Comparison of ENCODE assay signal across 35 mouse cellular contexts in the genomic region with DNA sequence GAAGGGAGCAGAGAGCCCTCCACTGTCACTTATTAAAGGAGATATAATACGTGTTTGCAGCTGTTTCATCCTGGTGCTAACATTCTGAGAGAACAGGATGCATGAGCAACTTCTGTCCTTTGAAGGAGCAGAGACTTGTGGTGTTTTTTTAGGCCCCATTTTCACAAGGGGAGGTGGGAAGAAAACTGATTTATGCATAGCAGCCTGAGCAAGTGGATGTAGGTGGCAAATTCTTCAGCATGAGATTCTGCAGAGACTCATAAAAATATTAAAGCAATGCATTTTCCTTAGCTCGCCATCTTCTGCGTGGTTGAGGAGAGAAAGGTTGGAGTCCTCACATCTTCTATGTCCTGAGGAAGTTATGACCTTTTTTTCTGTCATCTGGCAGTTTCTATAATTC.
DNase-seq lines count a peak whose midpoint lies in the region; ATAC-seq and TF ChIP-seq lines count a peak whose summit lies in the region.
"Had no signal": no experiment of that assay in that cellular context is flagged by ENCODE, and none has a peak within 500 bp of the region (broad histone marks: within the 10 kb centered on the region; RNA-seq: fewer than 3 reads in every experiment).

No protein-coding gene starts in this region.

- 81% methylated on average over 3 of the region's 3 CpGs for WGBS in stomach, postnatal 0 days

- intact Hi-C loops in left cerebral cortex, postnatal 10 days (cut with DNase I): no loop called here

- TF ChIP-seq EP300 in stomach, postnatal 0 days (optimal IDR thresholded peaks at IDR 0.05): no peak

- no peak for DNase-seq in frontal cortex, postnatal 10 days (ENCODE audit: low spot score in 2 of 2)
- peak; percentile 35 for DNase-seq in left cerebral cortex, adult 11 months (ENCODE audit: low spot score)
- no peak for DNase-seq in left cerebral cortex, postnatal 10 days (ENCODE audit: extremely low spot score in 1 of 2, low spot score in 2 of 2)
- DNase-seq in left cerebral cortex, adult 9 months (ENCODE audit: low spot score in 2 of 2): peak; percentile 52 to 55
- peak; percentile 21 to 67 for DNase-seq in right cerebral cortex, postnatal 36 days (ENCODE audit: low spot score in 2 of 2)
- no peak for DNase-seq in stomach, postnatal 0 days (ENCODE audit: low spot score)
- no peak for DNase-seq in testis, postnatal 10 days (ENCODE audit: low spot score)
- DNase-seq: adrenal gland, adult 2 months; cerebellum, adult 11 months; cerebellum, adult 9-10 months; gastrocnemius, adult 2 months; gastrocnemius, postnatal 36 days; heart, adult 18-20 months; heart, postnatal 36 days; kidney, adult 8-10 months; liver; lung, adult 2 months; lung, postnatal 14 days; midbrain, embryonic 14.5 days; retina, postnatal 1 day; thymus, adult 2 months; thymus, postnatal 36 days had no signal

- no peaks in the 10 kb centered on the region for H3K27me3 ChIP-seq in stomach, postnatal 0 days (ENCODE audit: control insufficient read depth, insufficient read depth, low read length)
- H3K27me3 ChIP-seq: CH12.LX; embryonic facial prominence, embryonic 13.5 days; forebrain, embryonic 15.5 days; hindbrain, embryonic 12.5 days; intestine, embryonic 15.5 days; stomach, embryonic 15.5 days had no signal

- H3K9me3 ChIP-seq in stomach, postnatal 0 days (ENCODE audit: control insufficient read depth, low read length): no peaks in the 10 kb centered on the region
- H3K9me3 ChIP-seq: embryonic facial prominence, embryonic 13.5 days; forebrain, embryonic 10.5 days; forebrain, embryonic 15.5 days; hindbrain, embryonic 12.5 days; intestine, embryonic 15.5 days; stomach, embryonic 15.5 days had no signal

- no peak overlapping the region for H3K4me2 ChIP-seq in stomach, postnatal 0 days (replicated peaks; ENCODE audit: low read depth)
- H3K4me2 ChIP-seq: embryonic facial prominence, embryonic 13.5 days; forebrain, embryonic 15.5 days; heart, embryonic 11.5 days; hindbrain, embryonic 12.5 days; intestine, embryonic 15.5 days; stomach, embryonic 15.5 days had no signal

- H3K4me3 ChIP-seq in stomach, postnatal 0 days (ENCODE audit: low read depth, low read length): no peak overlapping the region
- H3K4me3 ChIP-seq: embryonic facial prominence, embryonic 13.5 days; forebrain, embryonic 10.5 days; forebrain, embryonic 15.5 days; gastrocnemius, adult 2 months; hindbrain, embryonic 12.5 days; intestine, embryonic 15.5 days; stomach, embryonic 15.5 days had no signal

- no peaks in the 10 kb centered on the region for H3K4me1 ChIP-seq in stomach, postnatal 0 days (replicated peaks; ENCODE audit: control insufficient read depth, insufficient read depth)
- H3K4me1 ChIP-seq: embryonic facial prominence, embryonic 13.5 days; forebrain, embryonic 10.5 days; forebrain, embryonic 15.5 days; hindbrain, embryonic 12.5 days; intestine, embryonic 15.5 days; stomach, embryonic 15.5 days had no signal

- peak; percentile 98 for ATAC-seq in frontal cortex, adult (ENCODE audit: low TSS enrichment)
- no peak for ATAC-seq in stomach, postnatal 0 days (ENCODE audit: low FRiP score, low TSS enrichment)
- ATAC-seq: activated CD4-positive, CD25-positive, alpha-beta regulatory T cell, adult 4 months; forebrain, embryonic 15.5 days; hindbrain, postnatal 0 days; intestine, embryonic 15.5 days had no signal

- H3K36me3 ChIP-seq in stomach, postnatal 0 days (ENCODE audit: control insufficient read depth, insufficient read depth, low read length): no peaks in the 10 kb centered on the region
- H3K36me3 ChIP-seq: embryonic facial prominence, embryonic 13.5 days; forebrain, embryonic 10.5 days; forebrain, embryonic 15.5 days; hindbrain, embryonic 12.5 days; intestine, embryonic 15.5 days; stomach, embryonic 15.5 days had no signal

- TF ChIP-seq CTCF in stomach, postnatal 0 days (IDR thresholded peaks at IDR 0.05; ENCODE audit: low read depth): no peak

- H3K27ac ChIP-seq in stomach, postnatal 0 days (replicated peaks): no peak overlapping the region
- H3K27ac ChIP-seq: embryonic facial prominence, embryonic 13.5 days; forebrain, embryonic 10.5 days; forebrain, embryonic 15.5 days; gastrocnemius, adult 2 months; hindbrain, embryonic 12.5 days; hindbrain, postnatal 0 days; intestine, embryonic 15.5 days; kidney, postnatal 0 days; liver, embryonic 14.5 days; stomach, embryonic 15.5 days had no signal

- no peak overlapping the region for H3K9ac ChIP-seq in stomach, postnatal 0 days (ENCODE audit: low read length)
- H3K9ac ChIP-seq: embryonic facial prominence, embryonic 13.5 days; forebrain, embryonic 15.5 days; hindbrain, embryonic 12.5 days; intestine, embryonic 15.5 days; liver, embryonic 14.5 days; stomach, embryonic 15.5 days had no signal

Comparison
In these comparisons a context has a peak if more than half of its experiments do, and no peak if none do; other contexts are left out.
1. DNase-seq: peak in left cerebral cortex, adult 11 months (single experiment), left cerebral cortex, adult 9 months (2 of 2) and right cerebral cortex, postnatal 36 days (2 of 2); none in frontal cortex, postnatal 10 days (0 of 2), left cerebral cortex, postnatal 10 days (0 of 2), stomach, postnatal 0 days (single experiment) and testis, postnatal 10 days (single experiment).